Mouse (Mus musculus) kidney, embryonic 15.5 days (tissue): ENCODE results near the gene Gm28036. TPM values are rescaled to one million over a fixed set of nuclear protein-coding genes. Genes with fewer than 3 reads are reported as not detected.

ENCODE experiments used
- ATAC-seq: fragments of 200-750 bp; cut with Nextera tagmentation; replicated peaks from 2 replicates; pipeline ENCODE4 v1.8.0; 2017; ENCODE audit warnings: moderate TSS enrichment; ENCODE audit not compliant: low FRiP score
- H3K27ac ChIP-seq: fragments of 300-500 bp; sonication (generic); 2 replicates; pipeline ENCODE4 v1.5.1; 2015; ENCODE audit warnings: mild to moderate bottlenecking, inconsistent platforms
- H3K27me3 ChIP-seq: fragments of 300-500 bp; sonication (generic); 2 replicates; pipeline ENCODE4 v1.6.1; 2015; ENCODE audit warnings: inconsistent platforms
- H3K36me3 ChIP-seq: fragments of 300-500 bp; sonication (generic); 2 replicates; pipeline ENCODE4 v1.6.1; 2015; ENCODE audit warnings: inconsistent platforms
- H3K4me1 ChIP-seq: fragments of 300-500 bp; sonication (generic); 2 replicates; pipeline ENCODE4 v1.6.1; 2015; ENCODE audit warnings: inconsistent platforms
- H3K4me2 ChIP-seq: fragments of 300-500 bp; sonication (generic); 2 replicates; pipeline ENCODE4 v1.6.1; 2015; ENCODE audit warnings: moderate library complexity, mild to moderate bottlenecking, inconsistent platforms
- H3K4me3 ChIP-seq: fragments of 300-500 bp; sonication (generic); replicated peaks from 2 replicates; pipeline ENCODE4 v1.5.1; 2015; ENCODE audit warnings: mild to moderate bottlenecking, inconsistent platforms
- H3K9ac ChIP-seq: fragments of 300-500 bp; sonication (generic); 2 replicates; pipeline ENCODE4 v1.6.1; 2015; ENCODE audit warnings: mild to moderate bottlenecking, inconsistent platforms
- H3K9me3 ChIP-seq: fragments of 300-500 bp; sonication (generic); replicated peaks from 2 replicates; pipeline ENCODE4 v1.6.1; 2016; ENCODE audit warnings: inconsistent platforms
- WGBS: fragments of 180-500 bp; shearing (Covaris S2); methylation state at CpG from one replicate; pipeline ENCODE4 v1.1.7; 2015; ENCODE audit warnings: mixed read lengths; 5-methylcytosine and 5-hydroxymethylcytosine counted together
- polyA plus RNA-seq: library from polyadenylated mRNA; unstranded; fragments of >200 nt; fragmentation: Nextera tagmentation; extraction: Ambion mirVana; gene quantifications from 2 replicates; pipeline ENCODE4 v1.2.1, GENCODE M21; 2015

Gm28036 gene
- polyA plus RNA-seq, 1 experiment from 2014 or later = 19.4 TPM

GRCm38 (mm10) chr2:156079183-156079560 is 47.7 kb downstream of the Gm28036 start:
- Histone ChIP-seq H3K4me2 (no peak overlapping the region), H3K36me3 (peaks cover 56% of the 10 kb centered on the region)
- 80% methylated on average over 8 of the region's 8 CpGs for WGBS

GRCm38 (mm10) chr2:156078421-156079182 is 48.3 kb downstream of the Gm28036 start:
- Histone ChIP-seq H3K4me1 (0 out of 2 replicates have a peak, but pooled peaks cover 3% of the 10 kb centered on the region), H3K9ac (no peak overlapping the region), H3K27ac (no peak overlapping the region), H3K36me3 (peaks cover 62% of the 10 kb centered on the region), H3K9me3 (no peaks in the 10 kb centered on the region), H3K4me2 (no peak overlapping the region), H3K4me3 (no peak overlapping the region), H3K27me3 (no peaks in the 10 kb centered on the region)
- ATAC-seq = no peak
- 91% methylated on average over 16 of the region's 16 CpGs for whole genome bisulfite sequencing

More at GRCm38 (mm10) chr2:156079183-156079560, 47.7 kb downstream of the Gm28036 start:
- no peaks in the 10 kb centered on the region for H3K9me3 ChIP-seq
- H3K27me3 ChIP-seq = no peaks in the 10 kb centered on the region
- H3K4me1 ChIP-seq = 0 out of 2 replicates have a peak, but pooled peaks cover 3% of the 10 kb centered on the region
- H3K9ac ChIP-seq = no peak overlapping the region
- ATAC-seq = no peak
- no peak overlapping the region for H3K4me3 ChIP-seq
- H3K27ac ChIP-seq = no peak overlapping the region

- Histone ChIP-seq H3K4me1 (0 out of 2 replicates have a peak, but pooled peaks cover 3% of the 10 kb centered on the region), H3K27me3 (no peaks in the 10 kb centered on the region), H3K36me3 (peaks cover 73% of the 10 kb centered on the region), H3K4me3 (no peak overlapping the region), H3K9me3 (no peaks in the 10 kb centered on the region), H3K9ac (no peak overlapping the region), H3K4me2 (no peak overlapping the region), H3K27ac (no peak overlapping the region)
- no peak for ATAC-seq
- 88% methylated on average over 7 of the region's 7 CpGs for WGBS
These were observed 49.4 kb downstream of the Gm28036 start for GRCm38 (mm10) chr2:156077461-156077860.

GRCm38 (mm10) chr2:156073725-156074124 is 53.2 kb downstream of the Gm28036 start:
- WGBS = 88% methylated on average over 15 of the region's 15 CpGs
- Histone ChIP-seq H3K27me3 (no peaks in the 10 kb centered on the region), H3K4me2 (no peak overlapping the region), H3K27ac (no peak overlapping the region), H3K4me3 (no peak overlapping the region), H3K36me3 (peaks cover 100% of the 10 kb centered on the region), H3K9ac (no peak overlapping the region), H3K4me1 (no peaks in the 10 kb centered on the region), H3K9me3 (no peaks in the 10 kb centered on the region)
- ATAC-seq = no peak

- WGBS = 94% methylated on average over 10 of the region's 10 CpGs
- Histone ChIP-seq H3K4me3 (no peak overlapping the region), H3K4me2 (no peak overlapping the region), H3K9ac (no peak overlapping the region), H3K4me1 (peaks cover 6% of the 10 kb centered on the region), H3K27ac (no peak overlapping the region), H3K36me3 (peaks cover 83% of the 10 kb centered on the region), H3K27me3 (no peaks in the 10 kb centered on the region), H3K9me3 (no peaks in the 10 kb centered on the region)
- ATAC-seq = no peak
These were observed 55.7 kb downstream of the Gm28036 start for GRCm38 (mm10) chr2:156071236-156071635.

GRCm38 (mm10) chr2:156067916-156068315 is 59.0 kb downstream of the Gm28036 start:
- Histone ChIP-seq H3K36me3 (peaks cover 50% of the 10 kb centered on the region), H3K4me2 (no peak overlapping the region), H3K27ac (no peak overlapping the region), H3K9me3 (no peaks in the 10 kb centered on the region), H3K4me3 (no peak overlapping the region), H3K27me3 (no peaks in the 10 kb centered on the region), H3K9ac (no peak overlapping the region), H3K4me1 (peaks cover 18% of the 10 kb centered on the region)
- 90% methylated on average over 10 of the region's 10 CpGs for WGBS
- ATAC-seq = no peak

- ATAC-seq = peak; percentile 12
- Histone ChIP-seq H3K9ac (peak overlapping the region; percentile 78; the same call in 1 of the 2 replicates), H3K4me3 (peak overlapping the region; percentile 77), H3K4me2 (peak overlapping the region; percentile 97), H3K36me3 (peaks cover 32% of the 10 kb centered on the region), H3K4me1 (peaks cover 18% of the 10 kb centered on the region), H3K27ac (peak overlapping the region; percentile 87; the same call in 1 of the 2 replicates), H3K27me3 (no peaks in the 10 kb centered on the region), H3K9me3 (no peaks in the 10 kb centered on the region)
- WGBS = 28% methylated on average over 10 of the region's 10 CpGs
These were observed 60.8 kb downstream of the Gm28036 start for GRCm38 (mm10) chr2:156066126-156066525.

GRCm38 (mm10) chr2:156065099-156066041 is 61.5 kb downstream of the Gm28036 start, which contains the start of gene Spag4:
Gene Spag4, plus strand, starts transcription at chr2:156065175.
- under 1% methylated on average over 70 of the region's 81 CpGs for WGBS

GRCm38 (mm10) chr2:156052816-156053215 is 74.1 kb downstream of the Gm28036 start, which contains the start of gene Fer1l4:
Gene Fer1l4, minus strand, starts transcription at chr2:156052947.
- H3K4me2 ChIP-seq = no peak within 1 kb of the TSS
- peaks cover 5% of the 10 kb centered on the region; the same call in 1 of the 2 replicates for H3K4me1 ChIP-seq
- no peaks in the 10 kb centered on the region for H3K9me3 ChIP-seq
- no peak within 1 kb of the TSS for H3K27ac ChIP-seq
- no peaks in the 10 kb centered on the region for H3K36me3 ChIP-seq
- 77% methylated on average over 9 of the region's 9 CpGs for WGBS
- H3K4me3 ChIP-seq = no peak within 1 kb of the TSS
- no peak for ATAC-seq
- peaks cover 8% of the 10 kb centered on the region; the same call in 1 of the 2 replicates for H3K27me3 ChIP-seq
- no peak within 1 kb of the TSS for H3K9ac ChIP-seq

More at GRCm38 (mm10) chr2:156065099-156066041, 61.5 kb downstream of the Gm28036 start, which contains the start of gene Spag4:
- H3K9ac ChIP-seq = peak within 1 kb of the TSS; percentile 78
- peak within 1 kb of the TSS; percentile 77 for H3K4me3 ChIP-seq
- peak within 1 kb of the TSS; percentile 97 for H3K4me2 ChIP-seq
- no peaks in the 10 kb centered on the region for H3K27me3 ChIP-seq
- H3K36me3 ChIP-seq = peaks cover 24% of the 10 kb centered on the region
- H3K9me3 ChIP-seq = no peaks in the 10 kb centered on the region
- peak; percentile 87 for ATAC-seq
- peak within 1 kb of the TSS; percentile 87 for H3K27ac ChIP-seq
- H3K4me1 ChIP-seq = peaks cover 18% of the 10 kb centered on the region

- Histone ChIP-seq H3K9ac (no peak overlapping the region), H3K36me3 (no peaks in the 10 kb centered on the region), H3K9me3 (no peaks in the 10 kb centered on the region), H3K27me3 (peaks cover 12% of the 10 kb centered on the region; the same call in 1 of the 2 replicates), H3K4me2 (peak overlapping the region; percentile 56), H3K4me1 (peaks cover 9% of the 10 kb centered on the region; the same call in 1 of the 2 replicates), H3K4me3 (peak overlapping the region; percentile 28), H3K27ac (no peak overlapping the region)
- no peak; the same call in 1 of the 2 replicates for ATAC-seq
- 5% methylated on average over 19 of the region's 19 CpGs for WGBS
These were observed 79.0 kb downstream of the Gm28036 start for GRCm38 (mm10) chr2:156047929-156048328.

GRCm38 (mm10) chr2:156042903-156043302 is 84.0 kb downstream of the Gm28036 start:
- no peak overlapping the region for H3K4me2 ChIP-seq
- no peak for ATAC-seq
- no peak overlapping the region for H3K4me3 ChIP-seq
- H3K4me1 ChIP-seq = peaks cover 5% of the 10 kb centered on the region; the same call in 1 of the 2 replicates
- no peak overlapping the region for H3K9ac ChIP-seq
- no peaks in the 10 kb centered on the region for H3K9me3 ChIP-seq
- H3K36me3 ChIP-seq = no peaks in the 10 kb centered on the region
- no peak overlapping the region for H3K27ac ChIP-seq
- WGBS = 76% methylated on average over 8 of the region's 8 CpGs
- H3K27me3 ChIP-seq = peaks cover 9% of the 10 kb centered on the region; the same call in 1 of the 2 replicates
